8 mouse cellular contexts compared by ENCODE assay signal in genomic region chr11:59302700-59303569, GRCm38 (mm10). TPM values are rescaled to one million over a fixed set of nuclear protein-coding genes. Genes with fewer than 3 reads are reported as not detected.
A peak's percentile ranks its signal among the peaks of the same experiment; 100 is the strongest.
DNase-seq lines count a peak whose midpoint lies in the region; ATAC-seq and TF ChIP-seq lines count a peak whose summit lies in the region.

No protein-coding gene starts in this region.

- H3K4me2 ChIP-seq in kidney, embryonic 14.5 days (replicated peaks; ENCODE audit: low read depth, low read length) = no peak overlapping the region
- H3K4me2 ChIP-seq in hindbrain, embryonic 16.5 days (ENCODE audit: low read length) = no peak overlapping the region
- H3K4me2 ChIP-seq in limb, embryonic 11.5 days (ENCODE audit: low read depth, severe bottlenecking) = no peak overlapping the region
- no peak overlapping the region for H3K4me2 ChIP-seq in neural tube, embryonic 14.5 days (ENCODE audit: low read depth, low read length)

- no peak overlapping the region for H3K4me3 ChIP-seq in kidney, embryonic 14.5 days (ENCODE audit: low read length)
- no peak overlapping the region for H3K4me3 ChIP-seq in cerebellum, adult 2 months (replicated peaks; ENCODE audit: insufficient read depth, low read depth, low read length)
- no peak overlapping the region for H3K4me3 ChIP-seq in hindbrain, embryonic 16.5 days (ENCODE audit: low read length)
- no peak overlapping the region for H3K4me3 ChIP-seq in limb, embryonic 11.5 days (ENCODE audit: low read depth, low read length)
- H3K4me3 ChIP-seq in neural tube, embryonic 14.5 days (ENCODE audit: low read depth, low read length) = no peak overlapping the region

- no peak overlapping the region for H3K9ac ChIP-seq in kidney, embryonic 14.5 days (ENCODE audit: low read depth, low read length)
- no peak overlapping the region for H3K9ac ChIP-seq in hindbrain, embryonic 16.5 days (ENCODE audit: low read depth, low read length)
- H3K9ac ChIP-seq in limb, embryonic 11.5 days (ENCODE audit: low read length) = no peak overlapping the region
- H3K9ac ChIP-seq in neural tube, embryonic 14.5 days (replicated peaks; ENCODE audit: low read depth, low read length) = no peak overlapping the region

- H3K27me3 ChIP-seq in kidney, embryonic 14.5 days (ENCODE audit: control insufficient read depth, insufficient read depth, low read length) = peaks cover 40% of the 10 kb centered on the region
- H3K27me3 ChIP-seq in cerebellum, adult 2 months (ENCODE audit: control insufficient read depth, insufficient read depth, low read length) = peaks cover 2% of the 10 kb centered on the region; the same call in 1 of the 2 replicates
- H3K27me3 ChIP-seq in hindbrain, embryonic 16.5 days (replicated peaks; ENCODE audit: control insufficient read depth, insufficient read depth, low read length) = peaks cover 34% of the 10 kb centered on the region
- peaks cover 36% of the 10 kb centered on the region for H3K27me3 ChIP-seq in limb, embryonic 11.5 days (ENCODE audit: control insufficient read depth, insufficient read depth, low read length)
- peaks cover 36% of the 10 kb centered on the region for H3K27me3 ChIP-seq in neural tube, embryonic 14.5 days (ENCODE audit: control insufficient read depth, insufficient read depth, low read length)

- TF ChIP-seq POLR2A in cerebellum, adult 2 months (IDR thresholded peaks at IDR 0.05; ENCODE audit: borderline replicate concordance, insufficient read depth, low read length) = no peak

- 30% methylated on average over 5 of the region's 10 CpGs for WGBS in kidney, embryonic 14.5 days
- 15% methylated on average over 10 of the region's 10 CpGs for WGBS in cerebellum, adult 2 months
- WGBS in hindbrain, embryonic 16.5 days = 27% methylated on average over 5 of the region's 10 CpGs
- WGBS in limb, embryonic 11.5 days = 33% methylated on average over 5 of the region's 10 CpGs
- WGBS in neural tube, embryonic 14.5 days = 18% methylated on average over 10 of the region's 10 CpGs

- H3K27ac ChIP-seq in kidney, embryonic 14.5 days (ENCODE audit: low read depth, low read length) = no peak overlapping the region
- H3K27ac ChIP-seq in cerebellum, adult 2 months (ENCODE audit: insufficient read depth, low read length) = no peak overlapping the region
- no peak overlapping the region for H3K27ac ChIP-seq in hindbrain, embryonic 16.5 days (ENCODE audit: low read depth, low read length)
- H3K27ac ChIP-seq in limb, embryonic 11.5 days (replicated peaks; ENCODE audit: low read depth, low read length) = no peak overlapping the region
- H3K27ac ChIP-seq in neural tube, embryonic 14.5 days (ENCODE audit: low read depth, low read length) = no peak overlapping the region

- ATAC-seq in kidney, embryonic 14.5 days (ENCODE audit: low FRiP score, low TSS enrichment) = no peak
- ATAC-seq in frontal cortex, adult (ENCODE audit: low TSS enrichment) = 0 out of 2 replicates have a peak, but pooled peaks have one; percentile 15
- peak; percentile 68 for ATAC-seq in hindbrain, embryonic 16.5 days
- ATAC-seq in limb, embryonic 11.5 days (ENCODE audit: insufficient number of reproducible peaks, low FRiP score, low TSS enrichment, low read depth) = no peak
- peak; percentile 55; the same call in 1 of the 2 replicates for ATAC-seq in neural tube, embryonic 14.5 days (ENCODE audit: low read depth)

- peak; percentile 77 for TF ChIP-seq CTCF in cerebellum, adult 2 months (IDR thresholded peaks at IDR 0.05; ENCODE audit: borderline replicate concordance, insufficient read depth, low read depth, low read length)

- H3K4me1 ChIP-seq in kidney, embryonic 14.5 days (ENCODE audit: control insufficient read depth, insufficient read depth, low read length) = peaks cover 11% of the 10 kb centered on the region; the same call in 1 of the 2 replicates
- H3K4me1 ChIP-seq in cerebellum, adult 2 months (ENCODE audit: control insufficient read depth, insufficient read depth, low read length) = no peaks in the 10 kb centered on the region; the same call in 1 of the 2 replicates
- peaks cover 16% of the 10 kb centered on the region for H3K4me1 ChIP-seq in hindbrain, embryonic 16.5 days (ENCODE audit: control insufficient read depth, insufficient read depth, low read depth, low read length)
- H3K4me1 ChIP-seq in limb, embryonic 11.5 days (ENCODE audit: control insufficient read depth, insufficient read depth, low read length) = peaks cover 17% of the 10 kb centered on the region
- H3K4me1 ChIP-seq in neural tube, embryonic 14.5 days (ENCODE audit: control insufficient read depth, insufficient read depth, low read length) = peaks cover 4% of the 10 kb centered on the region

- H3K36me3 ChIP-seq in kidney, embryonic 14.5 days (ENCODE audit: control insufficient read depth, insufficient read depth, low read length) = no peaks in the 10 kb centered on the region
- no peaks in the 10 kb centered on the region for H3K36me3 ChIP-seq in hindbrain, embryonic 16.5 days (ENCODE audit: control insufficient read depth, insufficient read depth, low read length)
- no peaks in the 10 kb centered on the region for H3K36me3 ChIP-seq in limb, embryonic 11.5 days (ENCODE audit: control insufficient read depth, insufficient read depth, low read length)
- H3K36me3 ChIP-seq in neural tube, embryonic 14.5 days (ENCODE audit: control insufficient read depth, insufficient read depth, low read length) = no peaks in the 10 kb centered on the region

- DNase-seq in kidney, adult 18-20 months = peak; percentile 89
- peak; percentile 87 to 89 for DNase-seq in cerebellum, adult 2 months
- peak; percentile 85 for DNase-seq in limb, embryonic 11.5 days (ENCODE audit: low spot score)
- DNase-seq in thymus, postnatal 0 days (ENCODE audit: low spot score) = peak; percentile 70

- H3K9me3 ChIP-seq in kidney, embryonic 14.5 days (ENCODE audit: control insufficient read depth, low read length) = no peaks in the 10 kb centered on the region
- no peaks in the 10 kb centered on the region for H3K9me3 ChIP-seq in hindbrain, embryonic 16.5 days (ENCODE audit: control insufficient read depth, low read length)
- no peaks in the 10 kb centered on the region for H3K9me3 ChIP-seq in limb, embryonic 11.5 days (ENCODE audit: control insufficient read depth, low read length)
- H3K9me3 ChIP-seq in neural tube, embryonic 14.5 days (ENCODE audit: control insufficient read depth, low read length) = no peaks in the 10 kb centered on the region

RNA-seq across cellular contexts. Expression of gene Wnt9a, which starts 3.8 kb away (rescaled TPM):
- 0.64 and 0.85 TPM in 2 replicates for polyA plus RNA-seq in kidney, embryonic 14.5 days (2014; fragmentation: Nextera tagmentation; extraction: Ambion mirVana)
- polyA plus RNA-seq in cerebellum, adult 2 months (2012; rRNA removed) = 0.67 and 0.79 TPM in 2 replicates
- 3.1 and 3.5 TPM in 2 replicates for polyA plus RNA-seq in hindbrain, embryonic 16.5 days (2015; fragmentation: Nextera tagmentation; extraction: Ambion mirVana)
- 1.1 and 1.8 TPM in 2 replicates for polyA plus RNA-seq in limb, embryonic 11.5 days (2014; fragmentation: Nextera tagmentation; extraction: Ambion mirVana)
- polyA plus RNA-seq in neural tube, embryonic 14.5 days (2014; fragmentation: Nextera tagmentation; extraction: Ambion mirVana) = 0.72 and 2.1 TPM in 2 replicates
- 1.2 TPM in 2 replicates for polyA plus RNA-seq in thymus, postnatal 0 days (2015; fragmentation: Nextera tagmentation; extraction: Ambion mirVana)

RNA-seq across cellular contexts. Expression of gene Wnt3a, which starts 12.4 kb away (rescaled TPM):
- polyA plus RNA-seq in kidney, embryonic 14.5 days (2014; fragmentation: Nextera tagmentation; extraction: Ambion mirVana) = not detected in 2 replicates
- not detected in 2 replicates for polyA plus RNA-seq in cerebellum, adult 2 months (2012; rRNA removed)
- polyA plus RNA-seq in hindbrain, embryonic 16.5 days (2015; fragmentation: Nextera tagmentation; extraction: Ambion mirVana) = 0.45 and 0.77 TPM in 2 replicates
- polyA plus RNA-seq in limb, embryonic 11.5 days (2014; fragmentation: Nextera tagmentation; extraction: Ambion mirVana) = 0.07 and 0.28 TPM in 2 replicates
- polyA plus RNA-seq in neural tube, embryonic 14.5 days (2014; fragmentation: Nextera tagmentation; extraction: Ambion mirVana) = 0.12 and 0.31 TPM in 2 replicates
- 0.13 and 0.20 TPM in 2 replicates for polyA plus RNA-seq in thymus, postnatal 0 days (2015; fragmentation: Nextera tagmentation; extraction: Ambion mirVana)

Comparison
In these comparisons a context has a peak if more than half of its experiments do, and no peak if none do; other contexts are left out.
1. ATAC-seq: peak in frontal cortex, adult (single experiment), hindbrain, embryonic 16.5 days (single experiment) and neural tube, embryonic 14.5 days (single experiment); none in kidney, embryonic 14.5 days (single experiment) and limb, embryonic 11.5 days (single experiment).
2. Peak in every context shown above with its lines, with median percentiles within 50 percentile points of each other: DNase-seq.